ENCODE assay signal across 15 mouse cellular contexts in the genomic region with DNA sequence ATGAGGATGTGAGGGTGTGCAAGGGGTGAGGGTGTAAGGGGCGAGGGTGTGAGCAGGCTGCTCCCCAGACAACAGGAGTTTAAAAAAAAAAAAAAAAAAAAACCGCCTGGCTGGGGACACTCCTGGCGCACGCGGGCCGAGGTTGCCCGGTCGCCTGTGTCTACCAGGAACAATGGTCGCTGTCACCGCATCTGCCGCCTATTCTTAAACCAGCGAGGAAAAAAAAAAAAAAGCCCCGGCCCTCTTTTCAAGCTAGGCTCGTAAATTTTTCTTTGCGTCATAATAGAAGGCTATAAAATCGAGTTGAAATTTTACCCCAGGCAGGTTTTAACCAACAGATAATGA. TPM values are rescaled to one million over a fixed set of nuclear protein-coding genes. Genes with fewer than 3 reads are reported as not detected.
A peak's percentile ranks its signal among the peaks of the same experiment; 100 is the strongest.
DNase-seq lines count a peak whose midpoint lies in the region; ATAC-seq lines count a peak whose summit lies in the region.
"Had no signal": no experiment of that assay in that cellular context is flagged by ENCODE, and none has a peak within 500 bp of the region (broad histone marks: within the 10 kb centered on the region; RNA-seq: fewer than 3 reads in every experiment).

No protein-coding gene starts in this region.

- H3K36me3 ChIP-seq in kidney, embryonic 15.5 days: peaks cover 18% of the 10 kb centered on the region
- no peaks in the 10 kb centered on the region for H3K36me3 ChIP-seq in hindbrain, embryonic 16.5 days (ENCODE audit: control insufficient read depth, insufficient read depth, low read length)
- peaks cover 23% of the 10 kb centered on the region for H3K36me3 ChIP-seq in neural tube, embryonic 12.5 days

- H3K9ac ChIP-seq in kidney, embryonic 15.5 days: peak overlapping the region; percentile 35; the same call in 1 of the 2 replicates
- H3K9ac ChIP-seq in hindbrain, embryonic 16.5 days (ENCODE audit: low read depth, low read length): peak overlapping the region; percentile 63; the same call in 1 of the 2 replicates
- H3K9ac ChIP-seq in neural tube, embryonic 12.5 days: peak overlapping the region; percentile 92

- no peak for DNase-seq in kidney, adult 9 months
- peak; percentile 84 for DNase-seq in embryo, embryonic 11 days
- no peak for DNase-seq in natural killer cell, adult 2 months (ENCODE audit: low spot score in 2 of 2)
- DNase-seq in spleen, postnatal 36 days (ENCODE audit: low spot score in 2 of 2): no peak
- no peak for DNase-seq in right cerebral cortex, postnatal 25 days
- DNase-seq: lung, postnatal 10 days; right cerebral cortex, postnatal 14 days had no signal

- H3K4me2 ChIP-seq in kidney, embryonic 15.5 days: peak overlapping the region; percentile 77
- peak overlapping the region; percentile 67 for H3K4me2 ChIP-seq in hindbrain, embryonic 16.5 days (ENCODE audit: low read length)
- H3K4me2 ChIP-seq in neural tube, embryonic 12.5 days (replicated peaks): peak overlapping the region; percentile 96

- peak overlapping the region; percentile 37 for H3K4me3 ChIP-seq in kidney, embryonic 15.5 days (replicated peaks)
- H3K4me3 ChIP-seq in hindbrain, embryonic 16.5 days (ENCODE audit: low read length): peak overlapping the region; percentile 42
- peak overlapping the region; percentile 31 for H3K4me3 ChIP-seq in neural tube, embryonic 12.5 days

- H3K27ac ChIP-seq in kidney, embryonic 15.5 days: peak overlapping the region; percentile 96
- peak overlapping the region; percentile 83 for H3K27ac ChIP-seq in hindbrain, embryonic 16.5 days (ENCODE audit: low read depth, low read length)
- peak overlapping the region; percentile 99 for H3K27ac ChIP-seq in neural tube, embryonic 12.5 days

- ATAC-seq in kidney, embryonic 15.5 days (replicated peaks; ENCODE audit: low FRiP score): no peak
- ATAC-seq in hindbrain, embryonic 16.5 days: no peak
- peak; percentile 38 for ATAC-seq in neural tube, embryonic 12.5 days (ENCODE audit: low FRiP score, low read depth)
- ATAC-seq: CD4-positive, CD25-positive, alpha-beta regulatory T cell, adult 4 months; forebrain, embryonic 16.5 days had no signal

- no peaks in the 10 kb centered on the region for H3K9me3 ChIP-seq in kidney, embryonic 15.5 days (replicated peaks)
- H3K9me3 ChIP-seq in hindbrain, embryonic 16.5 days (ENCODE audit: control insufficient read depth, low read length): no peaks in the 10 kb centered on the region
- no peaks in the 10 kb centered on the region for H3K9me3 ChIP-seq in neural tube, embryonic 12.5 days

- 3% methylated on average over 15 of the region's 16 CpGs for WGBS in kidney, embryonic 15.5 days
- under 1% methylated on average over 16 of the region's 16 CpGs for WGBS in hindbrain, embryonic 16.5 days
- WGBS in neural tube, embryonic 12.5 days: under 1% methylated on average over 16 of the region's 16 CpGs

- peaks cover 89% of the 10 kb centered on the region for H3K4me1 ChIP-seq in kidney, embryonic 15.5 days
- H3K4me1 ChIP-seq in hindbrain, embryonic 16.5 days (ENCODE audit: control insufficient read depth, insufficient read depth, low read depth, low read length): no peaks in the 10 kb centered on the region; the same call in 1 of the 2 replicates
- H3K4me1 ChIP-seq in neural tube, embryonic 12.5 days: peaks cover 88% of the 10 kb centered on the region

- H3K27me3 ChIP-seq in kidney, embryonic 15.5 days: peaks cover 20% of the 10 kb centered on the region
- H3K27me3 ChIP-seq in hindbrain, embryonic 16.5 days (replicated peaks; ENCODE audit: control insufficient read depth, insufficient read depth, low read length): peaks cover 36% of the 10 kb centered on the region
- H3K27me3 ChIP-seq in neural tube, embryonic 12.5 days (replicated peaks): no peaks in the 10 kb centered on the region

RNA-seq across cellular contexts. Expression of a gene that starts 6.8 kb away (rescaled TPM):
- 1.7 and 2.3 TPM in 2 replicates for polyA plus RNA-seq in kidney, embryonic 15.5 days (2015; fragmentation: Nextera tagmentation; extraction: Ambion mirVana)
- polyA plus RNA-seq in hindbrain, embryonic 16.5 days (2015; fragmentation: Nextera tagmentation; extraction: Ambion mirVana): 0.45 and 0.72 TPM in 2 replicates
- 6.9 and 9.1 TPM in 2 replicates for polyA plus RNA-seq in neural tube, embryonic 12.5 days (2016; fragmentation: Nextera tagmentation; extraction: Ambion mirVana)
- polyA plus RNA-seq: CD4-positive, CD25-positive, alpha-beta regulatory T cell, adult 4 months; cortical plate, adult 2 months; forebrain, embryonic 16.5 days; heart, embryonic 14.5 days; thymus, postnatal 0 days had no signal

RNA-seq across cellular contexts. Expression of a gene that starts 21.6 kb away (rescaled TPM):
- polyA plus RNA-seq in kidney, embryonic 15.5 days (2015; fragmentation: Nextera tagmentation; extraction: Ambion mirVana): 5.6 and 5.8 TPM in 2 replicates
- polyA plus RNA-seq in hindbrain, embryonic 16.5 days (2015; fragmentation: Nextera tagmentation; extraction: Ambion mirVana): 2.2 and 2.3 TPM in 2 replicates
- 14.2 and 16.0 TPM in 2 replicates for polyA plus RNA-seq in neural tube, embryonic 12.5 days (2016; fragmentation: Nextera tagmentation; extraction: Ambion mirVana)
- polyA plus RNA-seq: CD4-positive, CD25-positive, alpha-beta regulatory T cell, adult 4 months; cortical plate, adult 2 months; forebrain, embryonic 16.5 days; thymus, postnatal 0 days had no signal

RNA-seq across cellular contexts. Expression of a gene that starts 21.6 kb away (rescaled TPM):
- 15.2 and 15.9 TPM in 2 replicates for polyA plus RNA-seq in kidney, embryonic 15.5 days (2015; fragmentation: Nextera tagmentation; extraction: Ambion mirVana)
- 43.8 and 48.0 TPM in 2 replicates for polyA plus RNA-seq in hindbrain, embryonic 16.5 days (2015; fragmentation: Nextera tagmentation; extraction: Ambion mirVana)
- polyA plus RNA-seq in neural tube, embryonic 12.5 days (2016; fragmentation: Nextera tagmentation; extraction: Ambion mirVana): 55.9 and 68.9 TPM in 2 replicates
- polyA plus RNA-seq: CD4-positive, CD25-positive, alpha-beta regulatory T cell, adult 4 months; cortical plate, adult 2 months; forebrain, embryonic 16.5 days had no signal

RNA-seq across cellular contexts. Expression of a gene that starts 28.9 kb away (rescaled TPM):
- polyA plus RNA-seq in kidney, embryonic 15.5 days (2015; fragmentation: Nextera tagmentation; extraction: Ambion mirVana): 36.4 and 40.8 TPM in 2 replicates
- 0.66 and 1.1 TPM in 2 replicates for polyA plus RNA-seq in hindbrain, embryonic 16.5 days (2015; fragmentation: Nextera tagmentation; extraction: Ambion mirVana)
- 20.8 and 21.4 TPM in 2 replicates for polyA plus RNA-seq in neural tube, embryonic 12.5 days (2016; fragmentation: Nextera tagmentation; extraction: Ambion mirVana)
- polyA plus RNA-seq: CD4-positive, CD25-positive, alpha-beta regulatory T cell, adult 4 months; cortical plate, adult 2 months; forebrain, embryonic 16.5 days had no signal

RNA-seq across cellular contexts. Expression of a gene that starts 29.5 kb away (rescaled TPM):
- polyA plus RNA-seq in kidney, embryonic 15.5 days (2015; fragmentation: Nextera tagmentation; extraction: Ambion mirVana): 1.2 and 1.5 TPM in 2 replicates
- polyA plus RNA-seq in hindbrain, embryonic 16.5 days (2015; fragmentation: Nextera tagmentation; extraction: Ambion mirVana): 1.1 and 1.3 TPM in 2 replicates
- polyA plus RNA-seq in neural tube, embryonic 12.5 days (2016; fragmentation: Nextera tagmentation; extraction: Ambion mirVana): 6.8 and 7.8 TPM in 2 replicates
- polyA plus RNA-seq: CD4-positive, CD25-positive, alpha-beta regulatory T cell, adult 4 months; forebrain, embryonic 16.5 days; heart, embryonic 14.5 days; thymus, postnatal 0 days had no signal

Comparison
In these comparisons a context has a peak if more than half of its experiments do, and no peak if none do; other contexts are left out.
1. H3K9ac ChIP-seq: peak in every context shown above with its lines; median percentile 92 in neural tube, embryonic 12.5 days; 63 in hindbrain, embryonic 16.5 days; 35 in kidney, embryonic 15.5 days.